Mouse (Mus musculus) monocyte, adult 2 months (primary cell): ENCODE results near the gene Kirrel.

Experiments used
- DNase-seq, 2 experiments: peaks; one replicate each; pipeline ENCODE4 v3.0.0; 2022; ENCODE audit warnings: low spot score in 2 of 2, low read depth in 1 of 2

Gene Kirrel

DNA sequence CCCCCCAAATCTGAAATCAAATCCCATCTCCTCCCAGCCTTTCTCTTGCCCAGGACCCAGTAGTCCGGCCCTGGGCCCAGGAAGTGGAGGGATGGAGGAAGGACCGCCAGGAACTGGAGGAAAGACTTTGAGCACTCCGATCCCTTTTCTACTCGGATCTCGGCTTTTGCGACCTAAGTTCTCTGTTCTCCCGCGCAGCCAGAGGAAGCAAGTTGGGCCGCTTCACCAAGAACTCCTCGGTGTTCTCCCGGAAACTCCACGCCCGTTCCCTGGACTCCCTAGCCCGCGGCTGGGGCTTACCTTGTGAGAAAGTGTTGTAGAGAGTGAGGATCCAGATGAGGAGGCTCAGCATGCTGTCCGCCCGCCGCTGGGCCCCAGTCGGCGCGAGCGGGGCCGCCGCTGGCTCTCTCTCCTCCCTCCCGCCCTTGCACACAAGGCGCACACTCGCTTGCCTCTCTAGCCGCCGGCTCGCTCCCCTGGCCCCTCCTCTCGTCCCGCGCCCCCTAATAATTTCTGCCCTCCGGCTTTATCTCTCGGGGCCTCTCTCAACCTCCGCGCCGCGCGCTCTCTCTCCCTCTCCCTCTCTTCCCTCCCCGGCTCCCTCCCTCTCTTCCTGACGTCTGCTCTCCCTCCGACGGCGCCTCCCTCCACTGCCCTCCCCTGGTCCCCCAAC lies at the start of gene Kirrel:
Gene Kirrel (minus strand): TSS at position 652 of the 673 bp plus-strand sequence.
- no peak for DNase-seq

GRCm38 (mm10) chr3:87223636-87224035 lies 49.1 kb upstream of the Kirrel start:
- DNase-seq, result no peak

DNA sequence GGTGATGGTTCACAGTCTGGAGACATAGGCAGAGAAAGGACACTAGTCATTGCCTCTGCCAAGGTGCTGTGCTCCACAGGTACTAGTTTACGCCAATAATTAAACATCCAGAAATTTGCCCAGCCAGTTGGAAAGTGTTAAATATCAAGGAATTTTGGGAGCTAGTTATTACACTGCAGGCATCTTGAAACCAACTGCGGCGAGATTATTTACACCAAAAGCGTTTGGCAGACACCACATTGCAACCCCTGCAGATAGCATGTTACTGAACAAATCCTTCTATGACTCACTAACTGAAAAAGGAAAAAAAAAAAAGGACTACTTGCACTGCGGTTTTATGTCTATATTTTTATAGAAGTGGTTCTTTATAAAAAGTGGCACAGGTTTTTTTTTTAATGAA lies 47.8 kb upstream of the Kirrel start:
- no peak for DNase-seq

- DNase-seq, result no peak
These were observed 40.6 kb upstream of the Kirrel start for GRCm38 (mm10) chr3:87215176-87215575.

GRCm38 (mm10) chr3:87214221-87214864 lies 39.8 kb upstream of the Kirrel start:
- no peak for DNase-seq

GRCm38 (mm10) chr3:87206336-87207075 lies 32.0 kb upstream of the Kirrel start:
- no peak for DNase-seq

- no peak for DNase-seq
These were observed 22.1 kb upstream of the Kirrel start for GRCm38 (mm10) chr3:87196637-87197036.

- no peak for DNase-seq
These were observed 20.5 kb upstream of the Kirrel start for GRCm38 (mm10) chr3:87195041-87195440.

DNA sequence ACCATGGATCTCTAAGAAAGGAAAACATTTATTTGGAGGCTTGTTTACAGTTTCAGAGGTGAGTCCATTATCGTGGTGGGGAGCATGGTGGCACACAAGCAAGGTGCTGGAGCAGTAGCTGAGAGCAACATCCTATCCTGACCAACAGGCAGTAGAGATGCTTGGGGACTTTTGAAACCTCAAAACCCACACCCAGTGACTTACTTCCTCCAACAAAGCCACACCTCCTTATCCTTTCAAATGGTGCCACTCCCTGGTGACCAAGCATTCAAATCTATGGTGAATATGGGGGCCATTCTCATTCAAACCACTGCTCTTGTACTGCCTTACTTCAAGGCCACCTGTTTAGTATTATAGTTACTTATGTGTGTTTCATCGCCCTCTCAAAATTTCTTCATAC lies 20.0 kb upstream of the Kirrel start:
- no peak for DNase-seq

GRCm38 (mm10) chr3:87193756-87194155 lies 19.2 kb upstream of the Kirrel start:
- no peak for DNase-seq

- DNase-seq, result no peak
These were observed 18.8 kb upstream of the Kirrel start for GRCm38 (mm10) chr3:87193352-87193751.

DNA sequence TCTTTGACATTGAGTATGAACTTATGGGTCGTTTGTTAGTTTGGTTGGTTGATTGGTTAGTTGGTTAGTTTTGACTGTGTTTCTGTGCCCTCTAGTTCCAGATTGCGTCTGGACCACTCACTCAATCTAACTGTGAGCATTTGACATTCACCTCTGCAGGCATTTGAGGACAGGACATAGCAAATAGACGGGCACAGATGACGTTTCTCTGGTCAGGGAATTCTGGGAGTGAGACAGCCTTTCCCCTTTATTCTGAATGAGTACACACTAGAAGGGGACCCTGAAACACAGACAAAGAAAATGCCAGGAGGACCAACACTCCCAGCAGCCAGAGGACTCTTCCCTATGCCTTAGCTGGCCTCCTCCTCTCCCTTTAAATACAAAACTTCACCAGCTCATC lies 2.1 kb upstream of the Kirrel start:
- DNase-seq, result no peak

DNA sequence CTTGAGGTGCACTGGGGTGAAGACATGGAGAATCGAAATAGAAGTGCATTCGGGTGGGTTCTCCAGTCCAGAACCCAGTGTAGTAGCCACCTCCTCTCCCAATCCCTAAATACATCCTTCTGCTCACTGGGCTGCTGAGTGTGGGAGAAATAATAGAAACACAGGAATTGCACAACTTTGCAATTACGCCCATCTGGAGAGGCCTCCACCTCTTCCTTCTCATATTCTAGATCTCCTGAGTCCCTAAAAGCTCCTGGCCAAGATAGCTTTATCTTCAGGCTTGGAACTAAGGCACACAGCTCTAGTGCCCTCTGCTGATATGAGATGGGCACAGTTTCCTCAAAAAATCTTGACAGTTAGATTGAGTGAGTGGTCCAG lies 880 bp upstream of the Kirrel start:
- DNase-seq, result no peak

DNA sequence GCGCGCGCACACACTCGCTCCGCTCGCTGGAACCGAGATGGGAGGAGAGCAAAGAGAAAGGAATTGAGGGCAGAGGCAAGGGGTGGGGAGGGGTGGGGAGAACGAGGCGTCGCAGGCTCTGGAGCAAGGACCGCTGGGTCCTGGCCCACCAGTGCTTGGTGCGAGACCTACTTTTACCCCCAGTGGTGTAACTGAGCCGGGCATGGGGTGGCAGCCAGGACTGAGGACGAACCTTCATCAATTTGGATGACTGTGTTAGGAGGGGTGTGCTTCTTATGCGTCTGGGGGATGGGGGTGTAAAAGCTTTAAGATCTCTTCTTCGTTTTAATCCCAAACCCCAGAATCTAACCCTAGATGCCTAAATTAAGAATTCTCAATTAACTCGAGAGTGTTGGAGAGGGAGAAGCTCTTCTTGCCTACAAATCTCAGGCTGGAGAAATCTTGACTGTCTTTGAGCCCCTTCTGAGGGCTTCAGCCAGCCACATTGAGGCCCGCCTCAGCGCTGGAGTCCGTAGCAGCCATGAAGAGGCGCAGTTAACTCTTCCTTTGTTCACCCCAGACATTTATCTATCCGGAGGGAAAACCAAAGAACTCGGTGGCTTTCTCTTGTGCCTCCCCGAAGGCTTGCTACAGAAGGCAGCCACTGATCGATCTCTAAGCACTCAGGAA lies 356 bp upstream of the Kirrel start:
- no peak for DNase-seq

DNA sequence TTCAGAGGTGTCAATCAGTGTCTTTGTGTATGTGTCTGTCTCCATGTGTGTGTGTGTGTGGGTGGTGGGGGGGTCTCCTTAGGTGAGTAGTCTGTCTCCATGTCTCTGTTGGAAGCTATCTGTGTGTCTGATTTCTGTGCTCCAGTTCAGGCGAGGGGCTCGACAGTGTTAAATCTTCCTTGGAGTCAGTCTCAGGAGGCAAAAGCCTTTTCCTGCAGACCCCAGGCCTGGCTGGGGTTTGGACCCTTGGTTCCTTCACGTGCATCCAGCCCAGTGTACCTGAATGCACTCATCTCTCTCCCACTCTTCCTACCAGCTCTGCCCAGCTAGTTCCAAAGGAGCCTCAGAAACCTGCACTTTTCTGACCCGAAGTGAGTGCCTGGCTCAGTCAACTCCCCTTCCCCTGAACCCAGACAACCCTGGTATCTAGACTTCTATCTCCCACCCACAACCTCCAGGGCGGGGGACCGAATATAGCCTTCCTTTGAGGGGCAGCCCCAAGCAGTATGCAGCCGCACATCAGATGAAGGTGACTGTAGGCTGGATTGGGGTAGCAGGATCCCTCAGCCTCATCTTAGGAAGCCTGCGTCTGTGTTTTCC lies 961 bp downstream of the Kirrel start:
- no peak for DNase-seq

DNA sequence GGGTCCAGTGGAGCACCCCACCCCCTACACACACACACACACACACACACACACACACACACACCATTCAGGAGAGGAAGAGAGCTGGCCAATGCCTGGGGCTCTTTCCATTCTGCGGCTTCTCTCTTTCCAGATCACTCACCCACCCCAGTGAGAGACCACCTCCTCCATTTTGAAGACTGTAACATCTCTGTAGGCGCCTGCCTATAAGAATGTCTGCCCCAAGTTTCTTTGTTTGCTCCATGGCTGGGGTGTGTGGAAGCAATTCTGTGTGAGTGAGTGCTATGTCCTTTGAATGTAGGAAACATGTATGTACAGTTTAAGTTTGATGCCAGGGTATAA lies 1.5 kb downstream of the Kirrel start:
- no peak for DNase-seq

DNA sequence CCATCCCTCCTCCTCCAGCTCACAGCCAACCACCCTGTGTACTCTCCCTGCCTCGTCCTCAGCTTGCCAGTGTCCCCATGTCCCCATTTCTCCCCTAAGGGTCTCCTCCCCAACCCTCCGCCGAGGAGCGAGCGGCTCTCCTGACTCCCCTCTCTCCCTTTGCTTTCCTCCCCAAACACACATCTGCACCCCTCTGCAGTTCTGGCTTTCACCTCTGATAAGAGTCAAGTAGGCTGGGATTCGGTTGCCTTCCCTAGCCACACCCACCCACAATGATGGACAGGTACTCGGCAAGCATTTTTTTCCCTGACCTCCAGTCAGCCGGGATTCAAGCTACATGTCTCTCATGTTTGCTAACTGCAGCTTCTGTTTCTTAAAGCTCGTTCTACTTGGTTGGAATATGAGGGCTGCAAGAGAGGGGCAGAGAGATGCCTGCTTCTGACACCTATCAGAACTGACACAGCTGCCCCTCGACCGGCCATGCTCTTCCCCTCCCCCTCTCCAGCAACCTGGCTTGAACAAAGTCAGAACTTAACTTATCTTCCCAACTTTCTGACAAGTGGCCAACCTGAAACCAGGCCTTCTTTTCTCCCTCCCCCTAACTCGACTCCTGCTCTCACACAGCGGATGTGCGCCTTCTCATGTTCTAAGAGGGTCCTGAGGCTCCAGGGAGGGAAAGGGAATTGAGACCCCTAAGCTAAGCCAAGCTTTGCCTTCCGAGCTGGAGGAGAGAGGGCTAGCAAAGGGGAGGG lies 2.0 kb downstream of the Kirrel start:
- no peak for DNase-seq

DNA sequence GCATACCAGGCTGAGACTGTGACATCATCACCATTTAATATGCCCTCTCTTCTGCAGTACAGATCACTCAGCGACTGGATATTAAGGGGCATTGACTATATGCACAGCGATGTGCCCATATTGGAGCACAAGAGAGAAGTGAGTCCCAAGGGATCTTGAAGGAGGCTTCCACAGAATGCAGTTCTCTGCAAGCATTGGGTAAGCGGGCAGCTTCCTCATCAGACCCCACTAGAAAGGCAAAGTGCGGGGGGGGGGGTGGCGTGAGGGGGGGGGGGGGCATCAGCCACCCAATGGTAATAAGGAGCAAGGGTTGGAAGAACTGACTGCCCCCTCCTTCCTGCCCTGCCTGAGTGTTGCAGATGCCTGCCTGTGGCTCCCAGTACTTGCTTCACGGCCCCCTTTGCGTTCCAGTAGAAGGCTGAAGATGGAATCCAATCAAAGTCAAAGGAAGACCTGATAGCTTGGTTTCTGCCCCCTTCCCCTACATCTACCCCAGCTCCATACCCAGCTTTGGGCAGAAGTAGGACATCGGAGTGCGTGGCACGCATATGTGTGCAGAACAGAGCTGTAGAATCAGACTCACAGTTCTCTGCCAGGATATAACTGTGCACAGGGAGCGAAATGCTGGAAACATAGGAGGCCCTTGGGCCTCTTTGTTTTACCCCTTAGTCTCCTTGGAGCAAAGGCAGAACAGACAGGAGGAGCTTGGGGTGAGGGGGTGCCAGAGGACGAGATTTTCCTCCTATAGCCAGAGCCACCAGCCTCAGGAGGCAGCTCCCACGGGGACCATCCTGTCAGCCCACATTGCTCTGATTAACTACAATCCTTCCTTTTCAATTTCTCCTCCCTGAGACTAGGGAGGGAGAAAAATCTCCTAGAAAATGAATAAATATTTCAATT lies 3.1 kb downstream of the Kirrel start:
- DNase-seq, result no peak

DNA sequence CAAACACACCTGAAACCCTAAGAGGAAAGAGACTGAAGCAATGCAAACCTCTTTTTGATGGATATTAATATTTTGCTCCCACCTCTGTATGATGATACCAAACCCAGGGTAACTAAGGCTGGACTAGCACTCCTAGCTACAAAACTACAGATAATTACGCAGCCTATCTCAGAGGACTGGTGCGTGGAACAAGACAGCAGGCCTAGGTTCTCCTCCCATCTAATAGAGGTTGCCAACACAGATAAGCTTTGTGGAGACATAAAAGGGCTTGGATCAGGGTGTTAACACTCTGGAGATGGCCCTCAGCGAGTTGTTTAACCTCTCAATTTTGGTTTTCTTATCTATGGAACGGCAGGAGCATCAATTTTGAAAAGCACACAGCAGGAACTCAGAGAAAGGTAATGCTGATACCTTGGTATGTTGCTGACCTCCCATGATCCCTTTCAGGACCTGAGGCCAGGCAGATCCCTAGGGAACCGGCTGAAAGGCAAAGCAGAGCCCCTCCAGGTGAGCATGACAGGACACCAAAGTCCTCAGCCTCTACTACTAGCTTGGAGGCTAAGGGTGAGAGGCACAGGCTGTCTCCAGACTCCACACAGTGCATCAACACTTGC lies 5.0 kb downstream of the Kirrel start:
- DNase-seq, result no peak
